Mouse (Mus musculus) layer of hippocampus, adult 6 months (tissue): ENCODE measurements around the gene Mageb18. TPM values are rescaled to one million over a fixed set of nuclear protein-coding genes. Genes with fewer than 3 reads are reported as not detected.

Experiments
- long read RNA-seq, 2 experiments: library from polyadenylated mRNA; unstranded; transcript quantifications; one replicate each; pipeline ENCODE4 v2.0.0; 2019 to 2020
- polyA plus RNA-seq: library from polyadenylated mRNA; unstranded; fragments of <200 nt; fragmentation: Nextera tagmentation; gene quantifications from 2 replicates; pipeline ENCODE4 v1.2.3, GENCODE M21; 2021

Gene Mageb18
- not detected in 2 replicates for polyA plus RNA-seq
- long read RNA-seq, experiment 1 = 0 reads
- long read RNA-seq, experiment 2 = 0 reads

DNA sequence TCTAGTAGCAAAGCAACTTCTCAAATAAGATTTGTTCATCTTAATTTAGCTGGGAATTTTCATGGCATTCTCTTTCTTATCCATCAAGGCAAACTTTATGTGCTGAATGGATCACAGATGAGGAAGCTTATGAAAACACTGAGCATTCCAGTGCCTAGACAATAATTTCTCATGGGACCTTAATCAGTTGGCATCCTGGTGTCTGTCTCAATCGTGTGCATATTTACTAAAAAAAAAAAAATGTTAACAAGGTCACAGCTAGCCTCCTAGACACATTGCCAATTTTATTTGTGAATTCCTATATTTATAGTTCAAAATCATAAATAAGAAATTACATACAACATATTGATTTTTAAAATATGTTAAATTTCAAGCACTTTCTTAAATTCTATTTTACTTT is at the start of gene Mageb18:
Gene Mageb18, minus strand, starts transcription at position 101 of the 400 bp plus-strand sequence.

DNA sequence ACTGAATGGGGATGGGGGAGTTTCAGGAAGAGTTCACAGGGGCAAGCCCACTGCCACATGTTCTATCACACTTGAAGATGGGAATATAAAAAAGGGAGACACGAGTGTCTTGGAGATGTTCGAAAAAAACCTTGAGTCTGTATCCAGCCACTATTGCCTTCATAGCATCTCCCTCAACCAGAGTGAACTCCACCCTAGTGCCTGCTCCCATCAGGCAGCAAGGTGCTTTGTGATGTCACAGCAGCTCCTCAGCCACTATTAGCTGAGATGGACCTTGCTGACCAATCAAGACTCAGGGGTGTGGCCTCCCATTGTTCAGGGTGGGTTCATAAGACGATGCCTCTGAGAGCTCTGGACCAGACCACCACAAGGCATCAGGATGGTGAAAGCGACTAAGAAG is 109.7 kb downstream of the Mageb18 start, which contains the start of gene Gm5941:
Gene Gm5941, plus strand, starts transcription at position 301 of the 400 bp plus-strand sequence.

Other genes starting within 250 kb of the Mageb18 start
- gene Gm5941, start 109.6 kb downstream of the Mageb18 start, polyA plus RNA-seq = not detected in 2 replicates